Mouse (Mus musculus) lung, postnatal 36 days (tissue): Measurements from ENCODE around the gene Scgb2b20.
"Not testable (repeated sequence)": the region's sequence is repeated elsewhere in the genome, so short reads cannot be mapped to it uniquely, and the experiment has no call there.

ENCODE experiments used
- DNase-seq: peaks from one replicate; pipeline ENCODE4 v3.0.0; 2022; ENCODE audit warnings: mixed read lengths

The Scgb2b20 gene

DNA sequence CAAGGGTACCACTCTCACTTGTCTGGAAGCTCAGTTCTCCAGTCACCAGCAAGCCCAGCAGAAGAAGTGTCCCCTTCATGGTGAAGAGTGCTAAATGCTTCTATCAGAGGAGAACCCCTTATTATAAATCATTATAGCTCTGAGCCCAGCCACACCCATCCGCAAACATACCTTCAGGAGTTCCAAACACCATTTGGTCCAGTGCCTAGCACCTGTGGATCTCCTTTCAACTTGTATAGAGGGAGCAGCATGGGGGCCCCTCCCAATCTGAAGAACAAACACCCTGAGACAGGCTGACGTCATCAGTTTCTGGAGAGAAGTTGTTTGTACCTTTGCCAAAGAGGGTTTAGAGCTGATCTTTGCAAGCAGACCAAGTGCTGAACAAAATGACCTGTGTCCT lies at the start of gene Scgb2b20:
Scgb2b20 (minus strand) TSS at position 101 of the 400 bp plus-strand sequence.
- not testable (repeated sequence) for DNase-seq

DNA sequence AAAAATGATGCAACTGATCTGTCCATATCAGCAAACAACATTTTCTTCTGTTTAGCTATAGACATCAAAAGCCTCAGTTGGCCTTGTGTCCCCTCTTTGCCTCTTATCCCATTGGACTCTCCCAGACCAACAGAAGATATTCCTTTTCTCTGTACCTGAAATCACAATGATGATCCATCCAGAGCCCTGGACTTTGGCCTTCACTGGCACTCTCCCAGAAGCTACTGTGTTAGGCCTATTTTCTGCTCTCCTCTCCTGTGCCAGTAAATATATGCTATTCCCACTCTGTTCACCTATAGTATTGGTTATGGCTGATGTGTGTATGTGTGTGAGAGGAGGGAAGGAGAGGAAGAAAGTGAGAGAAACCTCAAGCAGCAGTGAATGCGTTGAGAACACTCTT lies 43.6 kb upstream of the Scgb2b20 start:
- DNase-seq = not testable (repeated sequence)

DNA sequence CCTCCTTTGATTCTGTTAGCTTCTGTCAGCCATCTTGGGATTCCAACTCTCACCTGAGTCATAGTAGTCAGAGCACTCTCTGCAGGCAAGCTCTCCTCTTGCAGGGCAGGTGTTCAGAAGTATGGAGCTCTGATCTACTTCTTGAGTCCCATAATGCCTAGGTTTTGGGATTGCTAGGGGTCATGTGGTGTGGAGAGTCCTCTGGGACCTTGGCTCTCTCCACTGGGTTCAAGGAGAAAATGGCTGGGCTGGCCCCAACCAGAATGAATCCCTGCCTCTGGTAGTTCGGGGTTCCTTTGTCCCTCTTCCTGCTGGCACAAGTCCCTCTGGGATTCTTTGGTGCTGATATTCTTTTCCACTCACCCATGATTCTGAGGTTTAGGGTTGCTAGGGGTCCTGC lies 35.5 kb upstream of the Scgb2b20 start:
- no peak for DNase-seq

DNA sequence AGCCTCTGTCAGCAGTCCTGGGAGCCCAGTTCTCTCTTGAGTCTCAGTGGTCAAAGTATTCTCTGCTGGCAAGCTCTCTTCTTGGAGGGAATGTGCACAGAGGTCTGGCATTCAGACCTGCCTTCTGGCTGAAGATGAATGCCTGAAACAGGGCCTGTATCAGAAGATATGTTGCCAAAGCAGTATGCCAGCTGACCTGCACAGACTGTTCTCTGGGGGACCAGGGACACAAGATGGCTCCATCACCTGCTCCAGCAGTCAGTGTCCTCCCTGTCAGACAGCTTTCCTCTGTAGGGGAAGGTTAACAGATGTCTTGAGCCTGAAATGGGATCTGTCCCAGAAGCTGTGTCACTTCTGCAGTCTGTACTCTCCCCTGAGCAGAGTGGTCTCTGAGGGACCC lies 33.6 kb upstream of the Scgb2b20 start:
- DNase-seq = not testable (repeated sequence)

DNA sequence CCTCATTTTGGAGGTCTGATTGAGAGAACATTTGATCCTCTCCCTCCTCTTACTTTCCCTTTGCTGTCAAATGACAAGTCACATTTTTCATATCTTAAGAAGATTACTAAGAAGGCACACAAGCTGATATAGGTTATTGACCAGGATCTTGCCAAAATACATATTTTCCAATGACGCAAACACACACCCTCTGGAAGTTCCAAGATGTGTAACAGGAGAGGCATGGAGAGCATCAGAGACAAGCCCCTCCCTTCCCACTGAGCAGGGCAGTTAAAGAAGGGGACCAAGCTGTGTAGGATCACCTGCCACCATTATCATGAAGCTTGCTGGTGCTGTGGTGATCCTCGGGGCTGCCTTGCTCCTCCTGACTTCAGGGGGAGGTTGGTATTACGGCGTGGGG lies 6.8 kb upstream of the Scgb2b20 start, which contains the start of gene Scgb1b20:
Scgb1b20 (plus strand) TSS at position 301 of the 400 bp plus-strand sequence.
- not testable (repeated sequence) for DNase-seq
